Mouse (Mus musculus) heart, embryonic 15.5 days (tissue): ENCODE measurements around the gene Acin1. TPM values are rescaled to one million over a fixed set of nuclear protein-coding genes. Genes with fewer than 3 reads are reported as not detected.

Source experiments
- ATAC-seq: fragments of 200-750 bp; cut with Nextera tagmentation; replicated peaks from 2 replicates; pipeline ENCODE4 v1.8.0; 2017; ENCODE audit warnings: low read depth, moderate TSS enrichment; ENCODE audit not compliant: insufficient number of reproducible peaks, insufficient read depth, low FRiP score
- H3K27ac ChIP-seq: fragments of 300-500 bp; sonication (generic); 2 replicates; pipeline ENCODE4 v1.5.1; 2015; ENCODE audit warnings: mild to moderate bottlenecking, inconsistent platforms
- H3K27me3 ChIP-seq: fragments of 300-500 bp; sonication (generic); 2 replicates; pipeline ENCODE4 v1.6.1; 2015; ENCODE audit warnings: inconsistent platforms
- H3K36me3 ChIP-seq: fragments of 300-500 bp; sonication (generic); 2 replicates; pipeline ENCODE4 v1.6.1; 2015; ENCODE audit warnings: mild to moderate bottlenecking, inconsistent platforms
- H3K4me1 ChIP-seq: fragments of 300-500 bp; sonication (generic); replicated peaks from 2 replicates; pipeline ENCODE4 v1.6.1; 2015; ENCODE audit warnings: inconsistent platforms
- H3K4me2 ChIP-seq: fragments of 300-500 bp; sonication (generic); 2 replicates; pipeline ENCODE4 v1.6.1; 2015; ENCODE audit warnings: inconsistent platforms, mild to moderate bottlenecking, moderate library complexity
- H3K4me3 ChIP-seq: fragments of 300-500 bp; sonication (generic); 2 replicates; pipeline ENCODE4 v1.5.1; 2015; ENCODE audit warnings: mild to moderate bottlenecking, inconsistent platforms
- H3K9ac ChIP-seq: fragments of 300-500 bp; sonication (generic); 2 replicates; pipeline ENCODE4 v1.6.1; 2015; ENCODE audit warnings: mild to moderate bottlenecking, inconsistent platforms
- H3K9me3 ChIP-seq: fragments of 300-500 bp; sonication (generic); replicated peaks from 2 replicates; pipeline ENCODE4 v1.6.1; 2016; ENCODE audit warnings: inconsistent platforms
- WGBS: fragments of 180-500 bp; shearing (Covaris S2); methylation state at CpG from one replicate; pipeline ENCODE4 v1.1.7; 2015; ENCODE audit warnings: mixed read lengths; 5-methylcytosine and 5-hydroxymethylcytosine counted together
- polyA plus RNA-seq: library from polyadenylated mRNA; unstranded; fragments of >200 nt; fragmentation: Nextera tagmentation; extraction: Ambion mirVana; gene quantifications from 2 replicates; pipeline ENCODE4 v1.2.1, GENCODE M21; 2015

Gene Acin1
- polyA plus RNA-seq, 1 experiment from 2014 or later = 75.5 TPM

- H3K9me3 ChIP-seq = no peaks in the 10 kb centered on the region
- no peak overlapping the region for H3K4me2 ChIP-seq
- WGBS = 88% methylated on average over 2 of the region's 2 CpGs
- no peak for ATAC-seq
- H3K4me3 ChIP-seq = no peak overlapping the region
- no peaks in the 10 kb centered on the region for H3K27me3 ChIP-seq
- H3K9ac ChIP-seq = no peak overlapping the region
- no peaks in the 10 kb centered on the region for H3K4me1 ChIP-seq
- H3K36me3 ChIP-seq = peaks cover 93% of the 10 kb centered on the region
- H3K27ac ChIP-seq = no peak overlapping the region
These were observed 26.7 kb downstream of the Acin1 start for GRCm38 (mm10) chr14:54660009-54660408.

DNA sequence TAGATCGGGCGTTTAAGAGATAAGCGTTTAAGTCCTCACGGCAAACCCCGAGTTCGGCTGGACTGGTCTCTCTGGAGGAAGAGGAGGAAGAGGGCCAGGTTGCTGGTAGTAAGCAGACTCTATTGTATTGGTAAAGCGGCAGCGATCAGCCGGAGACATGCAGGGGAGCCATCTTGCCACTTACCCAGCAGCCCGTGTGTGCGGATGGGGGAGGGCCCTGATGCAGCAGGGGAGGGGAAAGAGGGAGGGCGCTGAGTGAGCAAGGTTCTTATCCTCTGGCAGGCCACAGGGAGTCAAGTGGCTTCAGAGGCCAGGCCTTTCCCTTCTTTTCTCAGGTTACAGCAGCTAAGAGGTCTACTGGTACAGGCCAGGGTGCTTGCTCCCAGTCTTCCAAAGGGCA lies 33.2 kb downstream of the Acin1 start:
- H3K4me2 ChIP-seq = peak overlapping the region; percentile 74
- peaks cover 33% of the 10 kb centered on the region for H3K4me1 ChIP-seq
- H3K27ac ChIP-seq = peak overlapping the region; percentile 88
- WGBS = 0% methylated on average over 12 of the region's 12 CpGs
- H3K4me3 ChIP-seq = peak overlapping the region; percentile 62
- peaks cover 57% of the 10 kb centered on the region for H3K36me3 ChIP-seq
- peak; percentile 91 for ATAC-seq
- no peaks in the 10 kb centered on the region for H3K27me3 ChIP-seq
- H3K9ac ChIP-seq = peak overlapping the region; percentile 76
- H3K9me3 ChIP-seq = no peaks in the 10 kb centered on the region

DNA sequence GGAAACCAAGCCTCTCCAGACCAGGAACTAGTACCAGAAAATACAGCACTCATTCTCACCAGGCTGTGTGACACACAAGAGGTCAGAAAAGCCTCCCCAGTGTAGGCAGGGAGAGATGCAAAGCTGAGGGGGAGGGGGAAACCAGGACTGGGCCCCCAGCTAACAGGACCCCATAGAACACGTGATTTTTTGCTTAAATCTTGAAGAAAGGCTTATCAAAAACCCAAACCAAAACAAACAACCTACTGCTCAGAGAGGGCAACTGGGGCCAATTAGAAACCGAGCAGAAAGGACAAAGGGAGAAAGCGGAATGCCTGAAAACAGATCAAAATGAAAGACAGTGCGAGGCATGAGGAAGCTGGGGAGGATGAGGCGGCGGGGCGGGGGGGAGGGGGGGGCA lies 33.9 kb downstream of the Acin1 start:
- Histone ChIP-seq H3K36me3 (peaks cover 59% of the 10 kb centered on the region), H3K4me1 (peaks cover 33% of the 10 kb centered on the region), H3K27me3 (no peaks in the 10 kb centered on the region), H3K9me3 (no peaks in the 10 kb centered on the region), H3K4me3 (peak overlapping the region; percentile 62), H3K9ac (peak overlapping the region; percentile 76), H3K4me2 (peak overlapping the region; percentile 74), H3K27ac (peak overlapping the region; percentile 88)
- no peak for ATAC-seq
- 0% methylated on average over 7 of the region's 7 CpGs for WGBS

DNA sequence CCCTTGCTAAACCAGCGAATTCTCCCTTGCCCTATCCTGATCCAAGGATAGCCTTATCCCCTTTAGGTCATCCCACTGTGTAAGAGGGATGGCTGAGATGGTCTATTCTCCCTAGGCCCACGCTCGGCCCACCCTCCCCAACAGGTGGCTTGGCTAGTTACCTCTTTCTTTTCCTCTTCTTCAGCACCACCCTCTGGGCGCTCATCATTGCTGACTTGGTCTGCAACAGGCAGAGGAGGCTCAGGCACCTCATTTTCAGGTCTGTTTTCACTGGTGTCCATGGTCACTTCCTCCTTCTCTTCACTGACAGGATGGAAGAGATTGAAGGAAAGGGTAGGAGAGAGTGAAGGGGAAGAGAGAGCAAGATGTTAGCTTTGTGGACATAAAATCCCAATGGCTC lies 35.2 kb downstream of the Acin1 start:
- Histone ChIP-seq H3K9ac (no peak overlapping the region), H3K36me3 (peaks cover 61% of the 10 kb centered on the region), H3K4me2 (no peak overlapping the region), H3K27me3 (no peaks in the 10 kb centered on the region), H3K27ac (peak overlapping the region; percentile 38; the same call in 1 of the 2 replicates), H3K4me1 (peaks cover 33% of the 10 kb centered on the region), H3K4me3 (no peak overlapping the region), H3K9me3 (no peaks in the 10 kb centered on the region)
- no peak for ATAC-seq
- WGBS = 77% methylated on average over 4 of the region's 4 CpGs

GRCm38 (mm10) chr14:54650621-54651454 lies 35.9 kb downstream of the Acin1 start:
- WGBS = 59% methylated on average over 23 of the region's 23 CpGs
- H3K27me3 ChIP-seq = no peaks in the 10 kb centered on the region
- H3K9me3 ChIP-seq = no peaks in the 10 kb centered on the region
- no peak overlapping the region for H3K27ac ChIP-seq
- peaks cover 61% of the 10 kb centered on the region for H3K36me3 ChIP-seq
- H3K4me3 ChIP-seq = no peak overlapping the region
- 0 out of 2 replicates have a peak, but pooled peaks have one; percentile 7 for ATAC-seq
- peaks cover 33% of the 10 kb centered on the region for H3K4me1 ChIP-seq
- no peak overlapping the region for H3K4me2 ChIP-seq
- no peak overlapping the region for H3K9ac ChIP-seq

DNA sequence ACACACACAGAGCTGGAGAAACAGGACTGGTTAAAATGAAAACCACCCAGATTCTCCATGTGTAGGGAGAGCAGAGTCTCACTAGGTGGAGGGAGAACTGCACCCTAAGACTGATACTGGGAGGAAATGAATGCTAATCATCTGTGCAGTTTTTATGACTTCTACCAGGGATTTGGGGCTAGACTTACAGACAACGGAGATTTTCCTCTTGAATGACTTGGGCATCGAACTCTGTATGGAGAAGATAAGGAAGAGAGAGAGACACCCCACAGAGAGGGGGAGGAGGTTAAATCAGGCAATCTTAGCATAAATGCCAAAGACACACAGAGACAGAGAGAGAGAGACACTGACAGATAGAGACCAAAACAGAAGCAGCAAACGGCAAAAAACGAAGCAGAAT lies 38.8 kb downstream of the Acin1 start:
- H3K9ac ChIP-seq = no peak overlapping the region
- peaks cover 84% of the 10 kb centered on the region for H3K36me3 ChIP-seq
- ATAC-seq = no peak
- peaks cover 22% of the 10 kb centered on the region for H3K4me1 ChIP-seq
- WGBS = 76% methylated on average over 4 of the region's 4 CpGs
- no peaks in the 10 kb centered on the region for H3K9me3 ChIP-seq
- H3K27ac ChIP-seq = no peak overlapping the region
- no peak overlapping the region for H3K4me2 ChIP-seq
- H3K27me3 ChIP-seq = no peaks in the 10 kb centered on the region
- no peak overlapping the region for H3K4me3 ChIP-seq

DNA sequence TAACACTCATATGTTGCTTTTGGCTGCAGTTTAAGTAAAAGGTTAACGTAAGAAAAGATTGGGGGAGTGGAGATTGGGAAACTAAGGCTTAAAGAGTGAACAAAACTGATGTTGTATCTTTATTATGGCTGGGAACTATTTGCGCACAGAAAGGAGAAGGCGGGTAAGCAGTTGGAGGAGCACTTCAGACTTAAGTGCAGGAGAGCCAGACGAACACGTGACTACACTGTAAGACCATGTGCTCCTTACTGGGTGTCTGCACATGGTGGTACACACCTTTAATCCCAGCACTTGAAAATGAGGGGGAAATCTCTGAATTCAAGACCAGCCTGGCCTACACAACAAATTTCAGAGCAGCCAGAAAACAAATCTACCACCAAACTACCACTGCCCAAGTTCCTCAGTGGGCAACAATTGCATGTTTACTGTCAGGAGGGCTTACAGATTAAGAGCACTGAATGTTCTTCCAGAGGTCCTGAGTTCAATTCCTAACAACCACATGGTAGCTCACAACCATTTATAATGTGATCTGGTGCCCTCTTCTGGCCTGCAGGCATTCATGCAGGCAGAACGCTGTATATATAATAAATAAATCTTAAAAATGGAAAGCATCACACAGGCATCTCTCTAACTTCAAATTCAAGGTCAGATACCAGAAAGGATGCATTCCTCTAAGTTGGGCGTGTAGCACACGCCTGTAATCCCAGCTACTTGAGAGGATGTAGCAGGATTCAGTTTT lies 39.7 kb downstream of the Acin1 start:
- no peak for ATAC-seq
- WGBS = 90% methylated on average over 8 of the region's 8 CpGs
- H3K4me1 ChIP-seq = peaks cover 14% of the 10 kb centered on the region
- H3K9me3 ChIP-seq = no peaks in the 10 kb centered on the region
- no peak overlapping the region for H3K9ac ChIP-seq
- no peaks in the 10 kb centered on the region for H3K27me3 ChIP-seq
- no peak overlapping the region for H3K4me2 ChIP-seq
- H3K27ac ChIP-seq = no peak overlapping the region
- H3K4me3 ChIP-seq = no peak overlapping the region
- peaks cover 92% of the 10 kb centered on the region for H3K36me3 ChIP-seq

- Histone ChIP-seq H3K9me3 (no peaks in the 10 kb centered on the region), H3K27me3 (no peaks in the 10 kb centered on the region), H3K4me3 (no peak overlapping the region), H3K4me1 (peaks cover 10% of the 10 kb centered on the region), H3K36me3 (peaks cover 87% of the 10 kb centered on the region), H3K9ac (no peak overlapping the region), H3K4me2 (no peak overlapping the region), H3K27ac (no peak overlapping the region)
- WGBS = 94% methylated on average over 17 of the region's 17 CpGs
- no peak for ATAC-seq
These were observed 40.3 kb downstream of the Acin1 start for GRCm38 (mm10) chr14:54646455-54646854.

GRCm38 (mm10) chr14:54644294-54644693 lies 42.4 kb downstream of the Acin1 start:
- no peak overlapping the region for H3K27ac ChIP-seq
- no peaks in the 10 kb centered on the region; the same call in 1 of the 2 replicates for H3K27me3 ChIP-seq
- ATAC-seq = no peak
- WGBS = 64% methylated on average over 9 of the region's 9 CpGs
- H3K4me2 ChIP-seq = no peak overlapping the region
- H3K9ac ChIP-seq = no peak overlapping the region
- H3K4me1 ChIP-seq = peaks cover 16% of the 10 kb centered on the region
- H3K36me3 ChIP-seq = peaks cover 69% of the 10 kb centered on the region
- no peaks in the 10 kb centered on the region for H3K9me3 ChIP-seq
- H3K4me3 ChIP-seq = no peak overlapping the region

DNA sequence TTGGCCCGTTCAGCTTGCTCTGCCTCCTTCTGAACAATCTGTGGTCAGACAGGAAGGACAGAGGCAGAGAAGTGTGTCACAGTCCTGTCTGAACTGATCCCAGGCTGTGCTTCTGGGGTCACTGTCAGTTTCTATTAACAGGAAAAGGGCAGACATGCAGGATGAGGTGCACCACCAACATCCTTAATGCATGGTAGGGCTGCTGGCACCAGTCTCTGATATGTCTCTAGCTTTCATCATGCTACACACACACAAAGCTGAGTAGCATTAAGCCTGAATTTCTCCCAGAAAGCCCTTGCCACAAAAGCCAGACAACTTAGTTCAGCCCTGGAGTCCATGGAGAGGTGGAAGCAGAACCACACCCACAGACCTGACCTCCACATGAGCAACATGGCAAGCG lies 43.7 kb downstream of the Acin1 start:
- Histone ChIP-seq H3K27ac (no peak overlapping the region), H3K4me3 (no peak overlapping the region), H3K4me2 (no peak overlapping the region), H3K36me3 (peaks cover 59% of the 10 kb centered on the region), H3K9ac (no peak overlapping the region), H3K27me3 (no peaks in the 10 kb centered on the region; the same call in 1 of the 2 replicates), H3K9me3 (no peaks in the 10 kb centered on the region), H3K4me1 (peaks cover 14% of the 10 kb centered on the region)
- 90% methylated on average over 2 of the region's 2 CpGs for WGBS
- no peak for ATAC-seq

DNA sequence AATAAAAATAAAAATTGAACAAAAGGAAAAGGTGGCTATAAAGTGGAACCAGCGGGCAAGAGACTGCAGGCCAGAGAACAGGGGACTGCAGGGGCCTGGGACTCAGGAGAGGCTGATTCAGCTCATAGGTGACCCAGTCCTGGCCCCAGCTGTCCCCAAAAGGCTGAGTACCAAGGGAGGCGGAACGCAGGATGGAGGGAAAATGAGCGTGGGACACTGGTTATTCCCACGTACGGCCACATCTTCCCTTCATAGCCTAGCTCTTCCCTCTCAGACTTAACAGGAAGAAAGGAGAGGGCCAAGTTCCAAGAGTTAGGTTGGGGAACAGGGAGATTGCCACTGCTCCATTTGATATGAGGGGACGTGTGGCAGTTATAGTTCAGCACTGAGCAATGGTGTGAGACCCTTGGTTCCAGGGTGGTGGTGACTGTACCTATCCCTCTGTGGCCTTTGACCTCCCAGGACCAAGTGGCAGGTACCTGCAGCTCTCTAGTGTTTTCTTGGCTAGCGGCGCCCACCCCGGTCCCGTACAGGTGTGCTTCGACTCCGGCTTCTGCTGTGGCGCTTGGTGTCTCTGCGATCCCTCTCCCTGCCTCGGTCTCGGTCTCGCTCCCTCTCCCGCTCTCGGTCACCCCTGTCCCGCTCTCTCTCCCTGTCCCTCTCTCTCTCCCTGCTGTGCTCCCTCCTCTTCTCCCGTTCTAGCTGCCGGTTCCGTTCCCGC lies 44.3 kb downstream of the Acin1 start:
- H3K27ac ChIP-seq = no peak overlapping the region
- ATAC-seq = no peak
- peaks cover 14% of the 10 kb centered on the region for H3K4me1 ChIP-seq
- WGBS = 81% methylated on average over 25 of the region's 25 CpGs
- H3K9ac ChIP-seq = no peak overlapping the region
- peaks cover 53% of the 10 kb centered on the region for H3K36me3 ChIP-seq
- no peaks in the 10 kb centered on the region for H3K9me3 ChIP-seq
- no peaks in the 10 kb centered on the region; the same call in 1 of the 2 replicates for H3K27me3 ChIP-seq
- no peak overlapping the region for H3K4me3 ChIP-seq
- H3K4me2 ChIP-seq = no peak overlapping the region
